Mouse (Mus musculus) CH12.LX (cell line): ENCODE measurements around the gene U2af1l4.
A peak's percentile ranks its signal among the peaks of the same experiment; 100 is the strongest.

Experiments used
- CTCF ChIP-seq, 2 experiments: IDR thresholded peaks in 1 of 2; conservative IDR thresholded peaks in 1 of 2; 2 replicates each; pipeline ENCODE4 v1.5.1; 2011 to 2012; ENCODE audit warnings: low read depth in 2 of 2, low read length in 2 of 2, improper control_type of control experiment in 1 of 2, inconsistent platforms in 1 of 2, mild to moderate bottlenecking in 1 of 2, moderate library complexity in 1 of 2
- E2F4 ChIP-seq: IDR thresholded peaks from 2 replicates; pipeline ENCODE4 v1.6.1; 2011; ENCODE audit warnings: low read depth, low read length, improper control_type of control experiment; ENCODE audit not compliant: insufficient replicate concordance
- HCFC1 ChIP-seq: IDR thresholded peaks from 2 replicates; pipeline ENCODE4 v1.6.1; 2012; ENCODE audit warnings: low read depth, mild to moderate bottlenecking, inconsistent platforms, low read length, improper control_type of control experiment
- MAFK ChIP-seq: IDR thresholded peaks from 2 replicates; pipeline ENCODE4 v1.6.1; 2011; ENCODE audit warnings: low read length, improper control_type of control experiment; ENCODE audit not compliant: insufficient replicate concordance
- POLR2A ChIP-seq: IDR thresholded peaks from 2 replicates; pipeline ENCODE4 v1.6.1; 2011; ENCODE audit warnings: low read depth, mild to moderate bottlenecking, improper control_type of control experiment, low read length
- ZNF384 ChIP-seq: IDR thresholded peaks from 2 replicates; pipeline ENCODE4 v1.6.1; 2012; ENCODE audit warnings: low read depth, low read length, improper control_type of control experiment, inconsistent platforms

DNA sequence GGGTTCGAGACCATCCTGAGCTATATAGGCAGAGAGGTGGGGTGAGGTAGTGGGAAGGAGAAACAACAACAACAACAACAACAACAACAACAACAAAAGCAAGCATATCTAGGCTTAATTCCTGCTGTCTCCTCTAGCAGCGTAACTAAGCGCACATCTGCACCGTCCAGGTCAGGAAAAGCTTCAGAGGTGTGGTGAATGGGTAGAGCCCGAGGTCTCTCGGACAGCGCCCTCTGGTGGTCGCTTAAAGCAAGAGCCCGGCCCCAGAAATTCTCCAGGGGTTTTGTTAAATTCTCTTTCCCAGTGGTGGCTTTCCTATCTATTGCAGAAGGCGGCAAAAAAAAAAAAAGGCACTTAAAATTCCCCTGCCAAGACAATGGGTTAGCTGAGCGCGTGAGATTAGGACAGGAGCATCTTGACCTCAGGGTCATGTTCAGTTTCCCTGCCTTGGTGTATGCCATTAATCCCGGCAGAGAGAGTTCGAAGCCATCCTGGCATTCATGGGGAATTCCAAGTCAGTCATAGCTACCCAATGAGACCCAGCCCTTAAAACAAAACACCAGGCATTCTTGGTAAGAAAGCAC lies 50.5 kb downstream of the U2af1l4 start:
- TF ChIP-seq CTCF (conservative IDR thresholded peaks at IDR 0.05 in 1 of 2, IDR thresholded peaks at IDR 0.05 in 1 of 2; ENCODE audit: low read depth in 2 of 2, low read length in 2 of 2) (peak; percentile 73 to 84), POLR2A (no peak), HCFC1 (no peak), E2F4 (no peak), ZNF384 (no peak), MAFK (no peak)
